Mouse (Mus musculus): Measurements from ENCODE around the gene Jmjd8.

- TF ChIP-seq CTCF (IDR thresholded peaks at IDR 0.05; ENCODE audit: low read depth, low read length), result peak; percentile 73
- no peak for TF ChIP-seq POLR2A (IDR thresholded peaks at IDR 0.05; ENCODE audit: extremely low read depth, insufficient read depth, low read length)
These were observed 50.6 kb downstream of the Jmjd8 start for GRCm38 (mm10) chr17:25879261-25879660.
